ENCODE assay signal across 8 mouse cellular contexts in the genomic region with DNA sequence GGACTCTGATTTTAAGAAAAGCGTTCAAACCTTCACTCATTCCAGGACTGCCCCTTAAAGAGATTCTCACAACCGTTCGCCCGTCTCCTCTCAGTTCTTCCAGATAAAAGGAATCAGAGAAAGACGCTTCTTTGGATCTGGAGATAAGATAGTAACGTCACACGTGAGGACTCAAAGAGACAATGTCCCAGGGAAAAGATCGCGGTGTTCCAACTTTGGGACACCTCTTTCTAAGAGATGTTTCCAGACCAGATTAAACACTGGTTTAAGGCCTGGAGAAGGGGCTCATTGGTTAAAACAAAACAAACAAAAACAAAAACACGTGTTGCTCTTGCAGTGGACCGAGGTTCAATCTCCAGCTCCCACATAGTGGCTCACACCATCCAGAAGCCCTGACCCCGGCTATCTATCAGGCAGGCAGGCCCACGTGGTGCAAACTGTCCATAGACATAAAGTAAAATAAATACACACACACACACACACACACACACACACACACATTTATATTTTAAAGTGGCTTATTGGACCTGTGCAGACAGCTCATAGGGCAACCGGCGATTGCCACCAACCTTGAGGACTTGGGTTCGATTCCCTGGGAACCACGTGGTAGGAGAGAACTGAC. TPM values are rescaled to one million over a fixed set of nuclear protein-coding genes. Genes with fewer than 3 reads are reported as not detected.
DNase-seq lines count a peak whose midpoint lies in the region; ATAC-seq and TF ChIP-seq lines count a peak whose summit lies in the region.

No protein-coding gene starts in this region.

- WGBS in heart, embryonic 12.5 days, result 10% methylated on average over 17 of the region's 17 CpGs
- WGBS in embryonic facial prominence, embryonic 10.5 days, result 5% methylated on average over 17 of the region's 17 CpGs
- WGBS in hindbrain, postnatal 0 days, result 23% methylated on average over 17 of the region's 17 CpGs
- WGBS in midbrain, embryonic 14.5 days, result 8% methylated on average over 17 of the region's 17 CpGs

- H3K27me3 ChIP-seq in heart, embryonic 12.5 days (replicated peaks), result no peaks in the 10 kb centered on the region
- no peaks in the 10 kb centered on the region for H3K27me3 ChIP-seq in embryonic facial prominence, embryonic 10.5 days (replicated peaks; ENCODE audit: low read depth, poor library complexity, severe bottlenecking)
- H3K27me3 ChIP-seq in hindbrain, postnatal 0 days (ENCODE audit: insufficient read depth, low read length), result no peaks in the 10 kb centered on the region
- H3K27me3 ChIP-seq in midbrain, embryonic 14.5 days (ENCODE audit: control insufficient read depth, insufficient read depth, low read length), result no peaks in the 10 kb centered on the region

- no peak for TF ChIP-seq CTCF in hindbrain, postnatal 0 days (IDR thresholded peaks at IDR 0.05; ENCODE audit: low read depth)

- peaks cover 60% of the 10 kb centered on the region for H3K4me1 ChIP-seq in heart, embryonic 12.5 days (replicated peaks)
- H3K4me1 ChIP-seq in embryonic facial prominence, embryonic 10.5 days, result peaks cover 92% of the 10 kb centered on the region
- peaks cover 21% of the 10 kb centered on the region for H3K4me1 ChIP-seq in hindbrain, postnatal 0 days (ENCODE audit: insufficient read depth, low read length)
- peaks cover 36% of the 10 kb centered on the region for H3K4me1 ChIP-seq in midbrain, embryonic 14.5 days (ENCODE audit: control insufficient read depth, insufficient read depth, low read length)

- H3K36me3 ChIP-seq in heart, embryonic 12.5 days, result no peaks in the 10 kb centered on the region
- H3K36me3 ChIP-seq in embryonic facial prominence, embryonic 10.5 days (replicated peaks), result no peaks in the 10 kb centered on the region
- H3K36me3 ChIP-seq in hindbrain, postnatal 0 days (ENCODE audit: insufficient read depth, low read length), result no peaks in the 10 kb centered on the region
- H3K36me3 ChIP-seq in midbrain, embryonic 14.5 days (ENCODE audit: control insufficient read depth, insufficient read depth, low read length), result no peaks in the 10 kb centered on the region

- intact Hi-C loops in heart, postnatal 36 days (cut with DNase I), result no loop called here

- no peaks in the 10 kb centered on the region for H3K9me3 ChIP-seq in heart, embryonic 12.5 days (replicated peaks)
- no peaks in the 10 kb centered on the region for H3K9me3 ChIP-seq in embryonic facial prominence, embryonic 10.5 days
- no peaks in the 10 kb centered on the region for H3K9me3 ChIP-seq in hindbrain, postnatal 0 days (ENCODE audit: low read length)
- H3K9me3 ChIP-seq in midbrain, embryonic 14.5 days (ENCODE audit: control insufficient read depth, low read length), result no peaks in the 10 kb centered on the region

- no peak for ATAC-seq in heart, embryonic 12.5 days (ENCODE audit: insufficient number of reproducible peaks, low FRiP score)
- ATAC-seq in hindbrain, postnatal 0 days, result no peak
- no peak for ATAC-seq in midbrain, embryonic 14.5 days (ENCODE audit: low FRiP score, low TSS enrichment)

- peak overlapping the region; percentile 31 for H3K4me3 ChIP-seq in heart, embryonic 12.5 days
- H3K4me3 ChIP-seq in embryonic facial prominence, embryonic 10.5 days, result peak overlapping the region; percentile 51
- H3K4me3 ChIP-seq in hindbrain, postnatal 0 days (ENCODE audit: low read length), result peak overlapping the region; percentile 25; the same call in 1 of the 2 replicates
- no peak overlapping the region for H3K4me3 ChIP-seq in midbrain, embryonic 14.5 days (replicated peaks; ENCODE audit: low read depth, low read length)

- H3K4me2 ChIP-seq in heart, embryonic 12.5 days, result peak overlapping the region; percentile 60
- H3K4me2 ChIP-seq in hindbrain, postnatal 0 days (ENCODE audit: low read depth, low read length), result peak overlapping the region; percentile 54
- H3K4me2 ChIP-seq in midbrain, embryonic 14.5 days (ENCODE audit: low read length), result peak overlapping the region; percentile 49

- peak overlapping the region; percentile 93 for H3K27ac ChIP-seq in heart, embryonic 12.5 days (ENCODE audit: poor library complexity, severe bottlenecking)
- peak overlapping the region; percentile 91 for H3K27ac ChIP-seq in embryonic facial prominence, embryonic 10.5 days (replicated peaks)
- no peak overlapping the region for H3K27ac ChIP-seq in hindbrain, postnatal 0 days
- no peak overlapping the region for H3K27ac ChIP-seq in midbrain, embryonic 14.5 days (replicated peaks; ENCODE audit: low read depth, low read length)

- H3K9ac ChIP-seq in heart, embryonic 12.5 days, result peak overlapping the region; percentile 55
- 0 out of 2 replicates have a peak overlapping the region, but pooled peaks have one; percentile 13 for H3K9ac ChIP-seq in hindbrain, postnatal 0 days (replicated peaks; ENCODE audit: low read length)
- H3K9ac ChIP-seq in midbrain, embryonic 14.5 days (replicated peaks; ENCODE audit: low read length), result peak overlapping the region; percentile 37

- no peak for DNase-seq in heart, postnatal 36 days
- peak; percentile 46 for DNase-seq in embryonic facial prominence, embryonic 10.5 days (ENCODE audit: low spot score)
- DNase-seq in hindbrain, postnatal 0 days (ENCODE audit: low spot score), result no peak
- no peak for DNase-seq in midbrain, embryonic 14.5 days
- no peak for DNase-seq in thymus, postnatal 0 days (ENCODE audit: low spot score)
- DNase-seq in ovary, postnatal 10 days (ENCODE audit: low spot score), result no peak
- DNase-seq in layer of hippocampus, postnatal 25 days (ENCODE audit: extremely low spot score in 1 of 2, low spot score in 1 of 2), result no peak

RNA-seq across cellular contexts. Expression of a gene that starts 25.9 kb away (rescaled TPM):
- 25.1 and 27.0 TPM in 2 replicates for polyA plus RNA-seq in heart, embryonic 12.5 days (2016; fragmentation: Nextera tagmentation; extraction: Ambion mirVana)
- 10 to 100 TPM; 22.3 to 36.3 TPM for total RNA-seq in heart, postnatal 36 days (2021)
- 31.6 and 33.2 TPM in 2 replicates for polyA plus RNA-seq in embryonic facial prominence, embryonic 10.5 days (2016; fragmentation: Nextera tagmentation; extraction: Ambion mirVana)
- 15.4 and 18.9 TPM in 2 replicates for total RNA-seq in hindbrain, postnatal 0 days (2014; rRNA removed)
- 14.6 and 16.8 TPM in 2 replicates for polyA plus RNA-seq in hindbrain, postnatal 0 days (2015; fragmentation: Nextera tagmentation; extraction: Ambion mirVana)
- 10.1 and 10.3 TPM in 2 replicates for polyA plus RNA-seq in midbrain, embryonic 14.5 days (2014; fragmentation: Nextera tagmentation; extraction: Ambion mirVana)
- polyA plus RNA-seq in thymus, postnatal 0 days (2015; fragmentation: Nextera tagmentation; extraction: Ambion mirVana), result 78.6 and 81.4 TPM in 2 replicates
- total RNA-seq in layer of hippocampus, postnatal 25 days (2021), result 1 to 10 TPM; 2.7 to 3.7 TPM

Comparison
In these comparisons a context has a peak if more than half of its experiments do, and no peak if none do; other contexts are left out.
1. H3K27ac ChIP-seq: peak in heart, embryonic 12.5 days (single experiment) and embryonic facial prominence, embryonic 10.5 days (single experiment); none in hindbrain, postnatal 0 days (single experiment) and midbrain, embryonic 14.5 days (single experiment).
2. Peak in every context shown above with its lines, with median percentiles within 50 percentile points of each other: H3K4me2 ChIP-seq and H3K9ac ChIP-seq.